Mouse (Mus musculus) liver, adult 2 months (tissue): Measurements from ENCODE around the gene Tmem107. TPM values are rescaled to one million over a fixed set of nuclear protein-coding genes. Genes with fewer than 3 reads are reported as not detected.

ENCODE experiments used
- DNase-seq: peaks from one replicate; pipeline ENCODE4 v3.0.0-alpha.2; 2011; ENCODE audit warnings: low read depth, low spot score; ENCODE audit errors: extremely low read depth
- H3K27ac ChIP-seq: fragments of 200-500 bp; replicated peaks from 2 replicates; pipeline ENCODE4 v1.5.1; 2012; ENCODE audit warnings: low read depth, mild to moderate bottlenecking, control low read depth, inconsistent platforms, low read length; ENCODE audit not compliant: insufficient read depth
- H3K27me3 ChIP-seq: fragments of 200-500 bp; 2 replicates; pipeline ENCODE4 v1.6.1; 2012; ENCODE audit warnings: mild to moderate bottlenecking, moderate library complexity, low read length, inconsistent platforms; ENCODE audit not compliant: control insufficient read depth, insufficient read depth
- H3K36me3 ChIP-seq: fragments of 200-500 bp; 2 replicates; pipeline ENCODE4 v1.6.1; 2012; ENCODE audit warnings: low read length, inconsistent platforms; ENCODE audit not compliant: control insufficient read depth, insufficient read depth
- H3K4me1 ChIP-seq: fragments of 200-500 bp; 2 replicates; pipeline ENCODE4 v1.6.1; 2011; ENCODE audit warnings: low read length; ENCODE audit not compliant: control insufficient read depth, insufficient read depth
- H3K4me3 ChIP-seq: fragments of 200-500 bp; 2 replicates; pipeline ENCODE4 v1.5.1; 2011; ENCODE audit warnings: low read depth, mild to moderate bottlenecking, control low read depth, low read length, moderate library complexity; ENCODE audit not compliant: insufficient read depth
- H3K79me2 ChIP-seq: fragments of 200-500 bp; 2 replicates; pipeline ENCODE4 v1.6.1; 2012; ENCODE audit warnings: inconsistent platforms, mild to moderate bottlenecking, low read length, moderate library complexity; ENCODE audit not compliant: control insufficient read depth, insufficient read depth
- H3K9ac ChIP-seq: fragments of 200-500 bp; 2 replicates; pipeline ENCODE4 v1.6.1; 2012; ENCODE audit warnings: low read depth, mild to moderate bottlenecking, control low read depth, inconsistent platforms, low read length
- CTCF ChIP-seq: fragments of 200-500 bp; IDR thresholded peaks from 2 replicates; pipeline ENCODE4 v1.5.1; 2011; ENCODE audit warnings: low read depth, low read length, control low read depth
- POLR2A ChIP-seq: fragments of 200-500 bp; IDR thresholded peaks from 2 replicates; pipeline ENCODE4 v1.6.1; 2011; ENCODE audit warnings: low read length, control low read depth; ENCODE audit not compliant: insufficient read depth; ENCODE audit errors: extremely low read depth
- WGBS: fragments of 180-500 bp; shearing (Covaris S2); methylation state at CpG from one replicate; pipeline ENCODE4 v1.1.7; 2018; 5-methylcytosine and 5-hydroxymethylcytosine counted together
- polyA plus RNA-seq: library from polyadenylated mRNA; depleted of rRNA; stranded (reverse); fragments of >200 nt; gene quantifications from 2 replicates; pipeline ENCODE4 v1.2.3, GENCODE M21; 2012
- total RNA-seq: library from RNA; depleted of rRNA; stranded (reverse); fragments of >200 nt; gene quantifications from 2 replicates; pipeline ENCODE4 v1.2.3, GENCODE M21; 2014

Gene Tmem107
- total and polyA plus RNA-seq, 2 experiments, result 2.2 to 4.7 TPM

GRCm38 (mm10) chr11:69103121-69103520 lies 32.5 kb downstream of the Tmem107 start:
- 98% methylated on average over 14 of the region's 14 CpGs for WGBS
- Histone ChIP-seq H3K4me1 (peaks cover 9% of the 10 kb centered on the region), H3K27ac (no peak overlapping the region), H3K36me3 (peaks cover 65% of the 10 kb centered on the region), H3K79me2 (peaks cover 13% of the 10 kb centered on the region; the same call in 1 of the 2 replicates), H3K9ac (no peak overlapping the region), H3K4me3 (no peak overlapping the region), H3K27me3 (no peaks in the 10 kb centered on the region)
- DNase-seq, result no peak
- TF ChIP-seq POLR2A, result no peak
- TF ChIP-seq CTCF, result no peak

- H3K36me3 ChIP-seq, result peaks cover 70% of the 10 kb centered on the region
- TF ChIP-seq CTCF (no peak), POLR2A (no peak)
- peaks cover 6% of the 10 kb centered on the region for H3K4me1 ChIP-seq
- no peak overlapping the region for H3K4me3 ChIP-seq
- no peak overlapping the region for H3K9ac ChIP-seq
- peaks cover 13% of the 10 kb centered on the region; the same call in 1 of the 2 replicates for H3K79me2 ChIP-seq
- no peaks in the 10 kb centered on the region for H3K27me3 ChIP-seq
- no peak for DNase-seq
- no peak overlapping the region for H3K27ac ChIP-seq
- 93% methylated on average over 15 of the region's 15 CpGs for WGBS
Observed at GRCm38 (mm10) chr11:69103531-69104435, 33.2 kb downstream of the Tmem107 start.

- Histone ChIP-seq H3K36me3 (peaks cover 77% of the 10 kb centered on the region), H3K9ac (no peak overlapping the region), H3K27ac (no peak overlapping the region), H3K4me3 (no peak overlapping the region), H3K27me3 (no peaks in the 10 kb centered on the region), H3K79me2 (peaks cover 12% of the 10 kb centered on the region; the same call in 1 of the 2 replicates), H3K4me1 (peaks cover 6% of the 10 kb centered on the region)
- DNase-seq, result no peak
- 94% methylated on average over 14 of the region's 14 CpGs for WGBS
- TF ChIP-seq POLR2A (no peak), CTCF (no peak)
Observed at GRCm38 (mm10) chr11:69104487-69104886, 33.9 kb downstream of the Tmem107 start.

GRCm38 (mm10) chr11:69105227-69105626 lies 34.6 kb downstream of the Tmem107 start:
- no peak for TF ChIP-seq POLR2A
- TF ChIP-seq CTCF, result no peak

GRCm38 (mm10) chr11:69105796-69106195 lies 35.2 kb downstream of the Tmem107 start:
- Histone ChIP-seq H3K9ac (no peak overlapping the region), H3K27me3 (no peaks in the 10 kb centered on the region), H3K4me1 (no peaks in the 10 kb centered on the region), H3K79me2 (0 out of 2 replicates have a peak, but pooled peaks cover 4% of the 10 kb centered on the region), H3K27ac (no peak overlapping the region), H3K4me3 (no peak overlapping the region), H3K36me3 (peaks cover 72% of the 10 kb centered on the region)
- 82% methylated on average over 2 of the region's 2 CpGs for WGBS
- TF ChIP-seq CTCF (no peak), POLR2A (no peak)
- no peak for DNase-seq

More at GRCm38 (mm10) chr11:69105227-69105626, 34.6 kb downstream of the Tmem107 start:
- H3K36me3 ChIP-seq, result peaks cover 77% of the 10 kb centered on the region
- H3K27me3 ChIP-seq, result no peaks in the 10 kb centered on the region
- H3K4me3 ChIP-seq, result no peak overlapping the region
- peaks cover 2% of the 10 kb centered on the region for H3K4me1 ChIP-seq
- 91% methylated on average over 6 of the region's 6 CpGs for WGBS
- H3K9ac ChIP-seq, result no peak overlapping the region
- no peak for DNase-seq
- no peak overlapping the region for H3K27ac ChIP-seq
- peaks cover 9% of the 10 kb centered on the region; the same call in 1 of the 2 replicates for H3K79me2 ChIP-seq

- Histone ChIP-seq H3K79me2 (no peaks in the 10 kb centered on the region), H3K27me3 (no peaks in the 10 kb centered on the region), H3K4me1 (no peaks in the 10 kb centered on the region), H3K4me3 (no peak overlapping the region), H3K27ac (no peak overlapping the region), H3K36me3 (peaks cover 67% of the 10 kb centered on the region), H3K9ac (no peak overlapping the region)
- TF ChIP-seq POLR2A (no peak), CTCF (no peak)
- 92% methylated on average over 11 of the region's 11 CpGs for WGBS
- no peak for DNase-seq
Observed at GRCm38 (mm10) chr11:69106299-69106698, 35.7 kb downstream of the Tmem107 start.
